Mouse (Mus musculus): ENCODE measurements around the gene Arpin. TPM values are rescaled to one million over a fixed set of nuclear protein-coding genes. Genes with fewer than 3 reads are reported as not detected.
A peak's percentile ranks its signal among the peaks of the same experiment; 100 is the strongest.

Gene Arpin
- polyA plus RNA-seq (2012; ENCODE audit: insufficient read depth, insufficient read length, missing spikeins), result 9.3 and 16.1 TPM in 2 replicates

- Histone ChIP-seq H3K4me3 (ENCODE audit: insufficient read depth, low read depth, low read length) (peak within 1 kb of the TSS; percentile 75), H3K4me1 (ENCODE audit: control insufficient read depth, insufficient read depth, insufficient read length, low read length) (peaks cover under 1% of the 10 kb centered on the region; the same call in 1 of the 2 replicates), H3K27ac (replicated peaks; ENCODE audit: low read depth, low read length) (peak within 1 kb of the TSS; percentile 83)
Measured at GRCm38 (mm10) chr7:79934862-79935510, at the start of gene Arpin. Gene Arpin, minus strand, starts transcription at chr7:79935359.

- H3K4me1 ChIP-seq (ENCODE audit: control insufficient read depth, insufficient read depth, insufficient read length, low read length), result no peaks in the 10 kb centered on the region
- no peak overlapping the region for H3K4me3 ChIP-seq (ENCODE audit: insufficient read depth, low read depth, low read length)
- H3K27ac ChIP-seq (replicated peaks; ENCODE audit: low read depth, low read length), result no peak overlapping the region
Measured at GRCm38 (mm10) chr7:79975316-79975715, 40.2 kb upstream of the Arpin start.

DNA sequence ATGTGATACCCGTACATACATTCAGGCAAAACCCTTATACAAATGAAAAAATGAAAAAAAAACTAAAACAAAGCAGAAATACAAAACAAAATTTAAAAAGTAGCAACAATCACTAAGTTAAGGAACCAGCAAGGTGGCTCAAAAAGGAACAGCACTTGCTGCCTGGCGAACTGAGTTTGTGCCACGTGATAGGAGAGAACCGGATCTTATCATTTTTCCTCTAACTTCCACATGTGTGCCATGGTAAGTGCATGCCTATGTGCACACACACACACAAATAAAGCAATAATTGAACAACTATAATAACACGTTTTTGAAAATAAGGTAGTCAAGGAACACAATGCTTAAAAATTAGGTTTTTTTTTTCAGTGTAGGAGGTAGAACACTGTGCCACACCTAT, 37.0 kb upstream of the Arpin start:
- Histone ChIP-seq H3K4me3 (ENCODE audit: insufficient read depth, low read depth, low read length) (no peak overlapping the region), H3K4me1 (ENCODE audit: control insufficient read depth, insufficient read depth, insufficient read length, low read length) (no peaks in the 10 kb centered on the region), H3K27ac (replicated peaks; ENCODE audit: low read depth, low read length) (no peak overlapping the region)

- Histone ChIP-seq H3K27ac (replicated peaks; ENCODE audit: low read depth, low read length) (no peak overlapping the region), H3K4me1 (ENCODE audit: control insufficient read depth, insufficient read depth, insufficient read length, low read length) (no peaks in the 10 kb centered on the region), H3K4me3 (ENCODE audit: insufficient read depth, low read depth, low read length) (no peak overlapping the region)
Measured at GRCm38 (mm10) chr7:79970336-79970735, 35.2 kb upstream of the Arpin start.

- H3K27ac ChIP-seq (replicated peaks; ENCODE audit: low read depth, low read length), result no peak overlapping the region
- no peak overlapping the region for H3K4me3 ChIP-seq (ENCODE audit: insufficient read depth, low read depth, low read length)
- H3K4me1 ChIP-seq (ENCODE audit: control insufficient read depth, insufficient read depth, insufficient read length, low read length), result no peaks in the 10 kb centered on the region
Measured at GRCm38 (mm10) chr7:79968326-79968725, 33.2 kb upstream of the Arpin start.

GRCm38 (mm10) chr7:79961600-79961999, 26.4 kb upstream of the Arpin start:
- Histone ChIP-seq H3K27ac (replicated peaks; ENCODE audit: low read depth, low read length) (no peak overlapping the region), H3K4me3 (ENCODE audit: insufficient read depth, low read depth, low read length) (no peak overlapping the region), H3K4me1 (ENCODE audit: control insufficient read depth, insufficient read depth, insufficient read length, low read length) (no peaks in the 10 kb centered on the region)

DNA sequence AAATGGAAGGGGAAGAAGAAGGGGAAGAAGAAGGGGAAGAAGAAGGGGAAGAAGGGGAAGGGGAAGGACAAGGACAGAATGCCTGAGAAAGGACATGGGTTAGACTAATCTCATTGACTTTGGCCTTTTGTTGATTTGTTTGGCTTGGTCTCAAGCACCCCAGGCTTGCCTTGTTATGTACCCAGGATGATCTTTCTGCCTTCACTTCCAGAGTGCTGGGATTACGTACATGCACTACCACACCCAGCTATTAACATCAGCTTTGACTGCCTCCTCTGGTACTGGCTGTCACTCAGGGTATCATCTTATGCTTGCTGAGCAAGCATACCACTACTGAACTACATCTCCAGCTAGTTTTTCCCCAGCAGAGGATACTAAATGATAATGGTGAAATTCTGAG, 21.0 kb upstream of the Arpin start:
- Histone ChIP-seq H3K27ac (replicated peaks; ENCODE audit: low read depth, low read length) (no peak overlapping the region), H3K4me1 (ENCODE audit: control insufficient read depth, insufficient read depth, insufficient read length, low read length) (no peaks in the 10 kb centered on the region), H3K4me3 (ENCODE audit: insufficient read depth, low read depth, low read length) (no peak overlapping the region)

GRCm38 (mm10) chr7:79954890-79955289, 19.7 kb upstream of the Arpin start:
- Histone ChIP-seq H3K4me1 (ENCODE audit: control insufficient read depth, insufficient read depth, insufficient read length, low read length) (no peaks in the 10 kb centered on the region), H3K27ac (replicated peaks; ENCODE audit: low read depth, low read length) (no peak overlapping the region), H3K4me3 (ENCODE audit: insufficient read depth, low read depth, low read length) (no peak overlapping the region)

GRCm38 (mm10) chr7:79951038-79951437, 15.9 kb upstream of the Arpin start:
- no peaks in the 10 kb centered on the region for H3K4me1 ChIP-seq (ENCODE audit: control insufficient read depth, insufficient read depth, insufficient read length, low read length)
- H3K4me3 ChIP-seq (ENCODE audit: insufficient read depth, low read depth, low read length), result no peak overlapping the region
- H3K27ac ChIP-seq (replicated peaks; ENCODE audit: low read depth, low read length), result no peak overlapping the region

DNA sequence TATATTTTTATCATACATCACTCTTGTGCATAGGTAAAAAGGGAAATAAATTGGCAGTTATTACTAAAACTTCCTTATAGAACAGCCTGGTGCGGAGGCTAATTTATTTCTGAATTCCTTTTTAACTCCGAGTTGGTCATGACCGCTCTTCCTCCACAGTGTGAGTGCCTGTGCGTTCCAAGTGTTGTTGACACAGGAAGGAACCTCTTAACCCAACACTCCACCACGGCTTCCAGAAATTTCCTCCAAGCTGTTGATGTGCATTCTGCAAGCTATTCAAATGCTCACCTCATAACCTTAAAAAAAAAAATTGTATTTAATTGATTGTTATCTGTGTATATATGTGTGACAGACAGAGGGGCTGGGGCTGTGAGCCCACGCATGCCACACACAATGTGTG, 15.1 kb upstream of the Arpin start:
- no peak overlapping the region for H3K27ac ChIP-seq (replicated peaks; ENCODE audit: low read depth, low read length)
- no peaks in the 10 kb centered on the region for H3K4me1 ChIP-seq (ENCODE audit: control insufficient read depth, insufficient read depth, insufficient read length, low read length)
- no peak overlapping the region for H3K4me3 ChIP-seq (ENCODE audit: insufficient read depth, low read depth, low read length)

DNA sequence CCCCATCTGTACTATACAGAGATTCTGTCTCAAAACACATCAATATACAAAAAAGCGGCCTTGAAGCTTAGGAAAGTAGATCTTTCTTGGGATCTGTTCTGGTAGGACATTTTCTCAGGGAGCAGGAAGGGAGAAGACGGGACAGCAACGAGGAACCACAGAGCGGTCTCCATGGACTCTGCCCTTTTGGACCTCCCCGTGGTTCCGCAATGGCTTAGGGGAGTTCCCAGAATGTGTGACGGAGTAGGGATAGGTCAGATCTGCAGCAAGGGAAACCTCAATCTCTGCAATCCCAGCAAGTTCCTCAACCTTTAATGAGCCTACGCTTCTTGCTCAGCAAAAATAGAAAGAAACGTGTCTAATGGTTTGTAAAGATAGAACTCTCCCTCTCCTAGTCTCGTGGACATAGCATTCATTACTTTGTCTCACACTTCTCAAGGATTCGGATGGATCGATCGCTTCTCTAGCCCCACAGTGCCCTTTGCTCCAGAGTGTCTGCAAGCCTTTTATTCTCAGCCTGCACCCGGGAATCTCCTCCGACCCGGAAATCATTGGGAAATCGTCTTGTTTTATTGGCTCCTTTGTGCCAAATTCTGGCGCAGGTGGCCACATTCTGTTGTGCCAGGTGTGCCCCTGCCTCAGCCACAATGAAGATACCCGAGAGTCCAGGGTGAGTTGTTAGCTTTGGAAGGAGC, 499 bp upstream of the Arpin start:
- Histone ChIP-seq H3K27ac (replicated peaks; ENCODE audit: low read depth, low read length) (peak overlapping the region; percentile 83), H3K4me3 (ENCODE audit: insufficient read depth, low read depth, low read length) (peak overlapping the region; percentile 75), H3K4me1 (ENCODE audit: control insufficient read depth, insufficient read depth, insufficient read length, low read length) (no peaks in the 10 kb centered on the region)

DNA sequence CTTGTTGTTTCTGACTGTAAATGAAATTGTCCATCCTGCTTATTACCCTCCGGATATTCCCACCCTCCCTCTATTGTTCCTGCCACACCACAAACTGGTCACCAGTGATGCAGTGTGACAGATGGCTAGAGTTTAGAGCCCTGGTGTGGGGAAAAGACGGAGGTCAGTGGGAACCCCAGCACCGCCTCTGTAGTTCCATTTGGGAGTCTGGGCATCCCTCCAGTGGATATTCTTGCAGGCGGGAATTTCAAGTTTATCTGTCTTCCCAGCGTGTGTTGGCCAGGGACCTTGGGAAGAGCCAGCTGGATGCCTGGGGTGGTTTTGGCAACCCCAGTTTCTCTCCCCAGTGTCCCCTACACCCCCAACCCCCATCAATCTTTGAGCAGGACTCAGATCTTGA, 698 bp downstream of the Arpin start:
- Histone ChIP-seq H3K4me1 (ENCODE audit: control insufficient read depth, insufficient read depth, insufficient read length, low read length) (peaks cover 5% of the 10 kb centered on the region), H3K4me3 (ENCODE audit: insufficient read depth, low read depth, low read length) (peak overlapping the region; percentile 75), H3K27ac (replicated peaks; ENCODE audit: low read depth, low read length) (0 out of 2 replicates have a peak overlapping the region, but pooled peaks have one; percentile 21)

DNA sequence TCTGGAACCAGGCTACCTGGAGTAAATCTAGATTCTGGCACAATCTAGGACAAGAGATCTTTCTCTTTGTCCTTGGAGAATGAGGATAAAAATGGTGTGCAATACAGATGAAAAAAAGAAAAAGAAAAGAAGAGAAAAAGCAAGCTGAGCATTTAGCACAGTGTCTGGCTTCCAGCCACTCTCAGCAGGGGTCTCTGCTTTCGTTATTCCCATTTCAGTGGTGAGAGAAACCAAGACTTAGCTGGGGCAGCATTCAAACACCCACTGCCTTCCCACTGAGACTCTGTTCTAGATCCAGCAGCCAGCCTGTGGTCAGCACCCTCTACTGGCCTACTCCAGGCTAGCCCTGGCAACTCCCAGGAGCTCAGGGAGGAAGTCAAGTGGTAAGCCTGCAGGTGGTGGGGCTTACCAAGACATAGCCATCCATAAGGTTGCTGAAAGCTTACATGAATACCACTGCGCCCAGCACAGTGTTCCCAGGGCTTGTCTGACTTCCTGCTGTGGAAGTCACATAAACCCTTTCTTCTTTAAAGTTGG, 6.6 kb downstream of the Arpin start:
- Histone ChIP-seq H3K27ac (replicated peaks; ENCODE audit: low read depth, low read length) (peak overlapping the region; percentile 8; the same call in 1 of the 2 replicates), H3K4me3 (ENCODE audit: insufficient read depth, low read depth, low read length) (no peak overlapping the region), H3K4me1 (ENCODE audit: control insufficient read depth, insufficient read depth, insufficient read length, low read length) (peaks cover 6% of the 10 kb centered on the region)

DNA sequence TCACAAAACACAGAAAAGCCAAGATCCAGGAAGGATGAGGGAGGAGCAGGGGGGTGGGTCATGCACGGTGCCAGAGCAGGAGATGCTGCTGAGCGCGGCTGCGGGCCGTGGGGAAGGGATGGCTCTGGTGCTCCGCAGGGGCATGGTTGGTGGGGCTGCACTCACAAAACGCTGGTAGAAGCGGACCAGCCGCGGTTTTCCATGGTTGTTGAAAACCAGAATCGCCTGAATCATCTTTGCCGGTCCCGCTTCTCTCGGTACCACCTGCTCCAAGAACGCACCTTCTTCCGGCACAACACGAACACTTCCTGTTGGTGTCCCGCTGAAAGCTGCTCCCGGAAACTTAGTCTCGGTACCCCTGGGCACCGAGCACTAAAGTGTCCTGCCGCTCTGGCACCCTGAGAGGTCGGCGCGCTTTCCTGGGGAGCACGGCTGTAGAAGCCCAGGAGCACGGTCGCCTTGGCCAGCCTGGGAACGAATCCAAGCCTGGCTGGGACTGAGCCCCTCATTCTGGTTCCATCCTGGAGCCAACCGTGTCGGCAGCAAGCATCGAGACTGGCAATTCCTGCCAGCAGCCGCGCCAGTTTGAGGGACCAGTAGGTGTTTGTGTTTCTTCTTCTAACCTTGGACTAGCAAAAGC, 14.7 kb downstream of the Arpin start, which contains the start of gene Ap3s2:
Gene Ap3s2 (minus strand): TSS at position 306 of the 640 bp plus-strand sequence.
- H3K4me1 ChIP-seq (ENCODE audit: control insufficient read depth, insufficient read depth, insufficient read length, low read length), result no peaks in the 10 kb centered on the region
- peak within 1 kb of the TSS; percentile 76 for H3K27ac ChIP-seq (replicated peaks; ENCODE audit: low read depth, low read length)
- peak within 1 kb of the TSS; percentile 83 for H3K4me3 ChIP-seq (ENCODE audit: insufficient read depth, low read depth, low read length)

GRCm38 (mm10) chr7:79914556-79914955, 20.6 kb downstream of the Arpin start:
- Histone ChIP-seq H3K4me3 (ENCODE audit: insufficient read depth, low read depth, low read length) (no peak overlapping the region), H3K4me1 (ENCODE audit: control insufficient read depth, insufficient read depth, insufficient read length, low read length) (no peaks in the 10 kb centered on the region), H3K27ac (replicated peaks; ENCODE audit: low read depth, low read length) (no peak overlapping the region)

Data from brown adipose tissue, adult 24 weeks (tissue).